Mouse (Mus musculus): ENCODE data around the gene Chd4.
"Not testable (repeated sequence)": the region's sequence is repeated elsewhere in the genome, so short reads cannot be mapped to it uniquely, and the experiment has no call there.

Chd4 gene

GRCm38 (mm10) chr6:125158944-125159492 is 63.2 kb downstream of the Chd4 start:
- no peak for DNase-seq (ENCODE audit: extremely low spot score, low read depth, low spot score)

- DNase-seq (ENCODE audit: extremely low spot score, low read depth, low spot score): no peak
Measured at GRCm38 (mm10) chr6:125159773-125160557, 64.2 kb downstream of the Chd4 start.

GRCm38 (mm10) chr6:125160558-125160853 is 64.7 kb downstream of the Chd4 start:
- no peak for DNase-seq (ENCODE audit: extremely low spot score, low read depth, low spot score)

GRCm38 (mm10) chr6:125160854-125161760 is 65.3 kb downstream of the Chd4 start:
- no peak for DNase-seq (ENCODE audit: extremely low spot score, low read depth, low spot score)

- not testable (repeated sequence) for DNase-seq (ENCODE audit: extremely low spot score, low read depth, low spot score)
Measured at GRCm38 (mm10) chr6:125161971-125162370, 66.2 kb downstream of the Chd4 start.

GRCm38 (mm10) chr6:125162615-125163305 is 67.0 kb downstream of the Chd4 start:
- DNase-seq (ENCODE audit: extremely low spot score, low read depth, low spot score): not testable (repeated sequence)

GRCm38 (mm10) chr6:125163801-125164657 is 68.2 kb downstream of the Chd4 start:
- DNase-seq (ENCODE audit: extremely low spot score, low read depth, low spot score): no peak

GRCm38 (mm10) chr6:125164672-125165327 is 69.0 kb downstream of the Chd4 start:
- DNase-seq (ENCODE audit: extremely low spot score, low read depth, low spot score): no peak

- no peak for DNase-seq (ENCODE audit: extremely low spot score, low read depth, low spot score)
Measured at GRCm38 (mm10) chr6:125165328-125165891, 69.6 kb downstream of the Chd4 start.

GRCm38 (mm10) chr6:125166051-125166751 is 70.4 kb downstream of the Chd4 start, which contains the start of gene Gapdh:
Gene Gapdh, minus strand, starts transcription at chr6:125166467.
- no peak for DNase-seq (ENCODE audit: extremely low spot score, low read depth, low spot score)

GRCm38 (mm10) chr6:125166861-125167650 is 71.3 kb downstream of the Chd4 start:
- DNase-seq (ENCODE audit: extremely low spot score, low read depth, low spot score): no peak

GRCm38 (mm10) chr6:125168086-125168485 is 72.3 kb downstream of the Chd4 start:
- DNase-seq (ENCODE audit: extremely low spot score, low read depth, low spot score): no peak

GRCm38 (mm10) chr6:125170194-125170593 is 74.4 kb downstream of the Chd4 start:
- DNase-seq (ENCODE audit: extremely low spot score, low read depth, low spot score): no peak

GRCm38 (mm10) chr6:125172474-125172873 is 76.7 kb downstream of the Chd4 start:
- no peak for DNase-seq (ENCODE audit: extremely low spot score, low read depth, low spot score)

GRCm38 (mm10) chr6:125173256-125173655 is 77.5 kb downstream of the Chd4 start:
- DNase-seq (ENCODE audit: extremely low spot score, low read depth, low spot score): no peak

- no peak for DNase-seq (ENCODE audit: extremely low spot score, low read depth, low spot score)
Measured at GRCm38 (mm10) chr6:125175469-125175868, 79.7 kb downstream of the Chd4 start.

- DNase-seq (ENCODE audit: extremely low spot score, low read depth, low spot score): no peak
Measured at GRCm38 (mm10) chr6:125179601-125180000, 83.8 kb downstream of the Chd4 start.

All from hindlimb bud, embryonic 11.5 days (tissue).